Mouse (Mus musculus): ENCODE data around the gene Gpr18. TPM values are rescaled to one million over a fixed set of nuclear protein-coding genes. Genes with fewer than 3 reads are reported as not detected.

Gene Gpr18
- polyA plus RNA-seq, 1 experiment = 6.5 TPM

- Histone ChIP-seq H3K27ac (ENCODE audit: insufficient read depth, low read depth, low read length) (peak overlapping the region; percentile 97), H3K4me1 (ENCODE audit: control insufficient read depth, insufficient read depth, low read length) (peaks cover 51% of the 10 kb centered on the region), H3K4me3 (ENCODE audit: insufficient read depth, low read length) (no peak overlapping the region)
- TF ChIP-seq CTCF (IDR thresholded peaks at IDR 0.05; ENCODE audit: low read depth, low read length) (no peak), POLR2A (IDR thresholded peaks at IDR 0.05; ENCODE audit: borderline replicate concordance, low read depth, low read length) (no peak)
Observed at GRCm38 (mm10) chr14:121928375-121929137, 13.0 kb upstream of the Gpr18 start.

GRCm38 (mm10) chr14:121927451-121927850 lies 11.9 kb upstream of the Gpr18 start:
- Histone ChIP-seq H3K4me3 (ENCODE audit: insufficient read depth, low read length) (no peak overlapping the region), H3K4me1 (ENCODE audit: control insufficient read depth, insufficient read depth, low read length) (peaks cover 47% of the 10 kb centered on the region), H3K27ac (ENCODE audit: insufficient read depth, low read depth, low read length) (no peak overlapping the region)
- TF ChIP-seq CTCF (IDR thresholded peaks at IDR 0.05; ENCODE audit: low read depth, low read length) (no peak), POLR2A (IDR thresholded peaks at IDR 0.05; ENCODE audit: borderline replicate concordance, low read depth, low read length) (no peak)

GRCm38 (mm10) chr14:121926901-121927300 lies 11.3 kb upstream of the Gpr18 start:
- TF ChIP-seq POLR2A (IDR thresholded peaks at IDR 0.05; ENCODE audit: borderline replicate concordance, low read depth, low read length) (no peak), CTCF (IDR thresholded peaks at IDR 0.05; ENCODE audit: low read depth, low read length) (no peak)
- Histone ChIP-seq H3K4me1 (ENCODE audit: control insufficient read depth, insufficient read depth, low read length) (peaks cover 44% of the 10 kb centered on the region), H3K4me3 (ENCODE audit: insufficient read depth, low read length) (no peak overlapping the region), H3K27ac (ENCODE audit: insufficient read depth, low read depth, low read length) (no peak overlapping the region)

DNA sequence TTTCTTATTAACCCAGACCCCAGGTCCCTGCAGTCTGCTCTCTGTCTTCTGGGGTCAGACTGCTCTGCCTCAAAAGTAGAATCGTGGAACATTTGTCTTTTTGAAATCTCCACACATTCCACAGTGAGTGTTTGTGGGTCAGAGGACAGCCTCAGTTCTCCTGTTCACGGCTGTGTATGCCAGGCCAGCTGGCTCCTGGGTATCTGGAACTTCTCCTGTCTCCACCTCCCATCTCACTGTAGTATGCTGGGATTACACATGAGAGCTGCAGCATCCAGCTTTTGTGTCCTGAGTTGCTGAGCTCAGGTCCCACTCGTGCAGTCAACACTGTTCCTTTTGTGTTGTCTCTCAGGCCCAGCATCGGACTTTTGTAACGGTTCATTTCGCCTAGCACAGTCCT lies 9.3 kb upstream of the Gpr18 start:
- TF ChIP-seq CTCF (IDR thresholded peaks at IDR 0.05; ENCODE audit: low read depth, low read length) = no peak
- TF ChIP-seq POLR2A (IDR thresholded peaks at IDR 0.05; ENCODE audit: borderline replicate concordance, low read depth, low read length) = no peak
- H3K27ac ChIP-seq (ENCODE audit: insufficient read depth, low read depth, low read length) = no peak overlapping the region
- H3K4me3 ChIP-seq (ENCODE audit: insufficient read depth, low read length) = no peak overlapping the region
- peaks cover 29% of the 10 kb centered on the region for H3K4me1 ChIP-seq (ENCODE audit: control insufficient read depth, insufficient read depth, low read length)

- TF ChIP-seq POLR2A (IDR thresholded peaks at IDR 0.05; ENCODE audit: borderline replicate concordance, low read depth, low read length) (no peak), CTCF (IDR thresholded peaks at IDR 0.05; ENCODE audit: low read depth, low read length) (no peak)
Observed at GRCm38 (mm10) chr14:121922731-121923130, 7.2 kb upstream of the Gpr18 start.

GRCm38 (mm10) chr14:121922016-121922415 lies 6.4 kb upstream of the Gpr18 start:
- TF ChIP-seq POLR2A (IDR thresholded peaks at IDR 0.05; ENCODE audit: borderline replicate concordance, low read depth, low read length) (no peak), CTCF (IDR thresholded peaks at IDR 0.05; ENCODE audit: low read depth, low read length) (no peak)
- Histone ChIP-seq H3K27ac (ENCODE audit: insufficient read depth, low read depth, low read length) (no peak overlapping the region), H3K4me1 (ENCODE audit: control insufficient read depth, insufficient read depth, low read length) (peaks cover 18% of the 10 kb centered on the region), H3K4me3 (ENCODE audit: insufficient read depth, low read length) (no peak overlapping the region)

More at GRCm38 (mm10) chr14:121922731-121923130, 7.2 kb upstream of the Gpr18 start:
- H3K4me1 ChIP-seq (ENCODE audit: control insufficient read depth, insufficient read depth, low read length) = peaks cover 16% of the 10 kb centered on the region
- peak overlapping the region; percentile 25; the same call in 1 of the 2 replicates for H3K27ac ChIP-seq (ENCODE audit: insufficient read depth, low read depth, low read length)
- no peak overlapping the region for H3K4me3 ChIP-seq (ENCODE audit: insufficient read depth, low read length)

GRCm38 (mm10) chr14:121920511-121921124 lies 5.0 kb upstream of the Gpr18 start:
- no peak overlapping the region for H3K27ac ChIP-seq (ENCODE audit: insufficient read depth, low read depth, low read length)
- TF ChIP-seq POLR2A (IDR thresholded peaks at IDR 0.05; ENCODE audit: borderline replicate concordance, low read depth, low read length) (no peak), CTCF (IDR thresholded peaks at IDR 0.05; ENCODE audit: low read depth, low read length) (no peak)
- H3K4me3 ChIP-seq (ENCODE audit: insufficient read depth, low read length) = no peak overlapping the region
- H3K4me1 ChIP-seq (ENCODE audit: control insufficient read depth, insufficient read depth, low read length) = peaks cover 27% of the 10 kb centered on the region

DNA sequence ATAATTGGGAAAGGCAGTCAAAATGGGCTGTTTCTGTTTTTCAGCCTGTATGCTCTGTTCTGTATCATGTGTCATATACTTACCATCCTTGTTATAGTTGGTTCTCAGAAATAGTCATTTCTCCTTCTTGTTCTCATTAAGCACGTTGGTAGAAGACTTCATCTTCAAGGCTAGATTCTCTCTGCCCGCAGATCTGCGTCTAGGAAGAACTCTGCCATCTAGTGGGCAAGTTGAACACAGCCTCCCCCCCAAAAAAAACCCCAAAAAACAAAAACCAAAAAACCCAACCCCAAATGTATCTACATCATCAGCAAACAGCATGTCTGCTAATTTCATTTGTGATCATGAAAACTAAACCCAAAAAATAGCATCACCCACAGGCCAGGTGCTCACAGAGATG lies 4.2 kb upstream of the Gpr18 start:
- H3K4me1 ChIP-seq (ENCODE audit: control insufficient read depth, insufficient read depth, low read length) = peaks cover 25% of the 10 kb centered on the region
- H3K4me3 ChIP-seq (ENCODE audit: insufficient read depth, low read length) = no peak overlapping the region
- H3K27ac ChIP-seq (ENCODE audit: insufficient read depth, low read depth, low read length) = no peak overlapping the region
- TF ChIP-seq CTCF (IDR thresholded peaks at IDR 0.05; ENCODE audit: low read depth, low read length) = peak; percentile 64; the same call in 1 of the 2 replicates
- TF ChIP-seq POLR2A (IDR thresholded peaks at IDR 0.05; ENCODE audit: borderline replicate concordance, low read depth, low read length) = no peak

DNA sequence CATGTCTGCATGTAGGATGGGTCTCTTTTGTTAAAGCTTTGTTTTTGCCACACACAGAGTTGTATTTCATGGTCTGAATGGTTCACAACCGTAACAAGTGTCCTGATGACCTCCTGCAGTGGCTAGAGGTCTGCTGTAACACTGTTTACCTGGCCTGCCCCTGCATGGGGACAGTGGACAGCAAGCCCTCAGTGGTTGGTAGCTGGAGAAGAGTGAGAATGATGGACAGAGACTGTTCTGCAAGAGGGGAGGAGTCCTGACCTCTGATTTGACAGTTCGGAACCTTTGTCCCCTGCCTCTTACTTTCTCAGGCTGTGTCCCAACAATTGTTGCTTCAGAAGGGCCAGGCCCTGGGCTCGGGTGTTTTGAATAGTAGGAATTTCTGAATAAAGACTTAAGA lies 2.7 kb upstream of the Gpr18 start:
- TF ChIP-seq CTCF (IDR thresholded peaks at IDR 0.05; ENCODE audit: low read depth, low read length) (no peak), POLR2A (IDR thresholded peaks at IDR 0.05; ENCODE audit: borderline replicate concordance, low read depth, low read length) (no peak)
- Histone ChIP-seq H3K27ac (ENCODE audit: insufficient read depth, low read depth, low read length) (no peak overlapping the region), H3K4me3 (ENCODE audit: insufficient read depth, low read length) (no peak overlapping the region), H3K4me1 (ENCODE audit: control insufficient read depth, insufficient read depth, low read length) (peaks cover 25% of the 10 kb centered on the region)
